Mouse (Mus musculus) urinary bladder, postnatal 25 days (tissue): ENCODE results near the gene Tlr6.

Source experiments
- DNase-seq: peaks from one replicate; pipeline ENCODE4 v3.0.0; 2022; ENCODE audit warnings: low spot score

The Tlr6 gene

GRCm38 (mm10) chr5:64932215-64932614 is 27.7 kb downstream of the Tlr6 start:
- no peak for DNase-seq

DNA sequence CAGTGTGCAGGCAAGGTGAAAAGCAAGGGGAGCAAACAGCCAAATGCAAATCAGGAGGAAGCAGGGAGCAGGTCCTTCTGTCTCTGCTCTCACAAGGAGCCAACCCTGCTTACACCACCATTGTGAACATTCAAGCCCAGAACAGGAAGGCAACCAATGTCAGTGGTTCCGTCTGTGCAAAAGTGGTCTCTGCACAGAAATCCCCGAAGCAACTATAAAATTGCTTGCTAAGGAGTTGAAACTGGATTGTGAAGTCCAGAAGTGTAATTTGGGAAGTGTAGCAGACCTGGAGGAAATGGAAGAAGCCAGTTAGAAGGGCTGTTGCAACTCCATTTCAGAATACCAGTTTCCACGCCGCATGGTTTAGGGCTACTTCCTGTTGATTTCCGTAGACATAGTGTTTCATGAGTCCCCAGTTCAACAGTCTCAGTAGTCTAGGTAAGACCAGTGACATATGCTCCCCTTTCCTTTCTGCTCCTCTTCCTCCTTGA is 37.0 kb downstream of the Tlr6 start:
- no peak for DNase-seq

GRCm38 (mm10) chr5:64918616-64919597 is 41.0 kb downstream of the Tlr6 start:
- no peak for DNase-seq

- no peak for DNase-seq
Measured at GRCm38 (mm10) chr5:64917721-64918120, 42.2 kb downstream of the Tlr6 start.

DNA sequence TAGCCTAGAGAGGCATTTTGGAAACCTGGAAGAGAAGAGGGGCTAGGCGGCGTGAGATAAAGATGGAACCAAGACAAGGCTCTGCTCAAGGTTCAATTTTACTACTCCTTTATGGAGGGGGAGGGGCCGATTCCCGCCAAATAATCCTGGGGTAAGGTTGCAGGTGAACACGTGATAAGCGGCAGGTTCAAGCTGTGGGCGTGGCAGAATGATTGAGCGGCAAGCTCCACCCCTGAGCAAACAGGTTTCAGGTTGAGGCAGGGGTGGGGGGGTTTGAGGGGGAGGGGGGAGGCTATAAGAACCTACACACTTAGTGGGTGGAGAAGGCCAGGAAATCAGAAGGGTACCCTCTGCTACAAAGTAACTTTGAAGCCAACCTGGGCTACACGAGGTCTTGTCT is 42.7 kb downstream of the Tlr6 start:
- DNase-seq: no peak

DNA sequence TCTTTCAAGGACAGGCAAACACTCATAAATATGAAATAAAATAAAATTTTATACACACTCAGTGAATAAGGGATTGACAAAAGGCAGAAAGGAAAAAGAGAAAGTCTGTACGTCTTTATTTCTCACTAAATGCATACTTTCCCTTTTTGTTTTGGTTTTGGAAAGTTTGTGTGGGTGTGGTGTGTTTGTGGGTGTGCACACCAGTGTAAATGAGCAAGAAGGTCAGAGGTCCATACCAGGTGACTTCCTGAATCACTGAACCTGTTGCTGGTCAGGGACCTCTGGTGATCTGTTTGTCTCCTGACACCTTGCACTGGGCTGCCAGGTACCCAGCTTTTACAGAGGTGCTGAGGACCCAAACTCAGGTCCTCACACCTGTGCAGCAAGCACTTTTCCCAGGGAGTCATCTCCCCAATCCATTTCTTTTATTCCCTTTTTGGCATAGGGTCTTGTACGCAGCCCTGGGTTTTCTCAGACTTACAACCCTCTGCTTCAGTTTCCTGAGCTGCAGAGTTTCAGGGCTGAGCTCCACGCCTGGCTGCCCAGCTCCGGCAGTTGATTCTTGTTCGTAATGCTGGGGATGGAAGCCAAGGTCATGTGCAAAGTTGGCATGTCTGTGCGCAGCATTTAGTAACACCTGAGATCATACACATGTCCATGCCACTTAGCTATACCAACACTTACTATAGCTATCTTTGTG is 51.2 kb downstream of the Tlr6 start:
- DNase-seq: no peak

DNA sequence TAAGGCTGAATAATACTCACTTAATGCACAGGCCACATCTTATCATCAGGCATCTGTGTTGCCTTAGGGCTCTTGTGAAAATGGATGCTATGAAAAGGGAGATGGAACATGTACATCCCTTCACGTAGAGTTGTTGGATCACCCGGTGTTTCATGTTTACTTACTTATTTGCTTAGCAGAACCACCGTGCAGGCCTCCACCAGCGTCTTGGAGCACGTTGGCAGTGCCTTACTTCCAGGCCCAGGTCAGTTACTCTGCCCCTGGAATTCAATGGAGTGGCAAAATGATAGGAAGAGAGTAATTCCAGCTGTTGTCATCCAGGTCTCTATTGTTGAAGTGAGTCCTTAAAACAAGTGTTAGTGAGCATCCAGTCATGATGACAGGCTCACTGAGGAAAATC is 52.0 kb downstream of the Tlr6 start:
- no peak for DNase-seq

GRCm38 (mm10) chr5:64905516-64906271 is 54.2 kb downstream of the Tlr6 start:
- DNase-seq: no peak
